Mouse (Mus musculus): ENCODE measurements at regions not wholly inside any gene's neighbourhood (a gene's known extent, or its start where the extent isn't known, plus 50 kb on each side); places are given as distances from the start of the nearest gene placed in this dataset.

DNA sequence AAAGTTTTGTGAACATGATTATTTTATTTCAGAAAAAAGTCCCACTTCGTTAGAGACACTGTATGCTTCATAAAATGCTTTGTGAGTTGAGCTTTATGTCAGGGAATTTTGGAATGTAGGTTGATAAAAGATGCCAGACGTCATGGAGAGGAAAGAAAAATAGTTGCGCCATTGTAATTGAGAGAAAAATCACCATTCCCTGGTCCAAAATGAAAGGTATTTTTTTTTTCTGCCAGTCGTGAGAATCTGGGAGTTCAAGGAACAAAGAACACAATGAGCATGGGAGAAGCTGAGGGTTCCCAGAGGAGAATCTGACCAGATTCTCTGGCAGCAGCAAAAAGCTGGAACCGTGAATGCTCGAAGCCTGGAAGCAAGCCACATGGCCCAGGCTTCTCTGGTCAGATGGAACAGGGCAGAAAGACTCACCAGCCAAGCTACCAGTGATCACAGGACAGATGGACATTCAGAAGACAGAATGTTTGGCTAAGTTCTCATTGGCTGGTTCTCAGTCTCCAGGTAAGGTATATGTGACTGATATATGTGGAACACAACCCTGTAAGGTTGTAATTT is 247.5 kb downstream of the Dnajb9 start:
- H3K4me1 ChIP-seq (ENCODE audit: insufficient read depth, low read depth, low read length), result no peaks in the 10 kb centered on the region
- WGBS, result 68% methylated on average over 6 of the region's 6 CpGs
- no peaks in the 10 kb centered on the region for H3K27me3 ChIP-seq (replicated peaks; ENCODE audit: insufficient read depth, low read length)
- no peaks in the 10 kb centered on the region for H3K36me3 ChIP-seq (ENCODE audit: insufficient read depth, low read length)
- no peak overlapping the region for H3K9ac ChIP-seq (replicated peaks; ENCODE audit: low read depth)
- H3K27ac ChIP-seq (ENCODE audit: low read length), result no peak overlapping the region
- TF ChIP-seq EP300 (IDR thresholded peaks at IDR 0.05) (no peak), CTCF (IDR thresholded peaks at IDR 0.05) (no peak)
- no peak for DNase-seq (ENCODE audit: low spot score)
- no peaks in the 10 kb centered on the region for H3K9me3 ChIP-seq (ENCODE audit: low read length)
- no peak for ATAC-seq
- no peak overlapping the region for H3K4me2 ChIP-seq (replicated peaks; ENCODE audit: low read depth, low read length)
- H3K4me3 ChIP-seq (ENCODE audit: low read depth, low read length), result no peak overlapping the region

GRCm38 (mm10) chr12:43924228-43924627 is 285.9 kb downstream of the Dnajb9 start:
- Histone ChIP-seq H3K4me2 (replicated peaks; ENCODE audit: low read depth, low read length) (no peak overlapping the region), H3K4me1 (ENCODE audit: insufficient read depth, low read depth, low read length) (no peaks in the 10 kb centered on the region), H3K9ac (replicated peaks; ENCODE audit: low read depth) (no peak overlapping the region), H3K4me3 (ENCODE audit: low read depth, low read length) (no peak overlapping the region), H3K27me3 (replicated peaks; ENCODE audit: insufficient read depth, low read length) (no peaks in the 10 kb centered on the region), H3K27ac (ENCODE audit: low read length) (no peak overlapping the region), H3K9me3 (ENCODE audit: low read length) (no peaks in the 10 kb centered on the region), H3K36me3 (ENCODE audit: insufficient read depth, low read length) (no peaks in the 10 kb centered on the region)
- no peak for TF ChIP-seq EP300 (IDR thresholded peaks at IDR 0.05)
- TF ChIP-seq CTCF (IDR thresholded peaks at IDR 0.05), result no peak
- WGBS, result 70% methylated on average over 5 of the region's 5 CpGs
- DNase-seq (ENCODE audit: low spot score) (no peak), ATAC-seq (no peak)

DNA sequence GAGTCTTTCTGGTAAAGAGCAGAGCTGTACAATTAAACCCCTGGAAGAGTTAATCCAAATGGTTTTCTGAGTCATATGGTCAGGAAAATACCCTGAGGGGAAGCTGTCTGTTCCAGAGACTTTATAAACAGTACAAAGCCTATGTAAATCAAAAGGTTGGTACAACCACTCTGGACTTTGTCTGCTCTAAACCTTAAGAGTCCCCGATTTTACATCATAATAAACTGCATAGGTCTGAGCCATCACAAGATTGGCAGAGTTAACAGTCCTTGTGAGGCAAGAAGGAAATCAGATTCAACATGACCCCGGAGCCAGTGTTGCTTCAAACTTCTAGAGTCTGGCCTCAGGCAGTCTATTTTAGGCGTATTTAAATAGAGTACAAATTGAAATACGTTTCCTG is 289.7 kb downstream of the Dnajb9 start:
- WGBS, result 68% methylated on average over 4 of the region's 4 CpGs
- TF ChIP-seq EP300 (IDR thresholded peaks at IDR 0.05) (no peak), CTCF (IDR thresholded peaks at IDR 0.05) (no peak)
- no peak for DNase-seq (ENCODE audit: low spot score)
- Histone ChIP-seq H3K9me3 (ENCODE audit: low read length) (no peaks in the 10 kb centered on the region), H3K4me1 (ENCODE audit: insufficient read depth, low read depth, low read length) (no peaks in the 10 kb centered on the region), H3K27ac (ENCODE audit: low read length) (no peak overlapping the region), H3K27me3 (replicated peaks; ENCODE audit: insufficient read depth, low read length) (no peaks in the 10 kb centered on the region), H3K4me3 (ENCODE audit: low read depth, low read length) (no peak overlapping the region), H3K36me3 (ENCODE audit: insufficient read depth, low read length) (no peaks in the 10 kb centered on the region), H3K4me2 (replicated peaks; ENCODE audit: low read depth, low read length) (no peak overlapping the region), H3K9ac (replicated peaks; ENCODE audit: low read depth) (no peak overlapping the region)
- no peak for ATAC-seq

- no peak overlapping the region for H3K4me2 ChIP-seq (replicated peaks; ENCODE audit: low read depth, low read length)
- H3K27me3 ChIP-seq (replicated peaks; ENCODE audit: insufficient read depth, low read length), result no peaks in the 10 kb centered on the region
- TF ChIP-seq CTCF (IDR thresholded peaks at IDR 0.05) (no peak), EP300 (IDR thresholded peaks at IDR 0.05) (no peak)
- WGBS, result 72% methylated on average over 3 of the region's 3 CpGs
- H3K9me3 ChIP-seq (ENCODE audit: low read length), result no peaks in the 10 kb centered on the region
- no peaks in the 10 kb centered on the region for H3K4me1 ChIP-seq (ENCODE audit: insufficient read depth, low read depth, low read length)
- H3K9ac ChIP-seq (replicated peaks; ENCODE audit: low read depth), result no peak overlapping the region
- no peaks in the 10 kb centered on the region for H3K36me3 ChIP-seq (ENCODE audit: insufficient read depth, low read length)
- ATAC-seq (no peak), DNase-seq (ENCODE audit: low spot score) (no peak)
- no peak overlapping the region for H3K27ac ChIP-seq (ENCODE audit: low read length)
- no peak overlapping the region for H3K4me3 ChIP-seq (ENCODE audit: low read depth, low read length)
These were observed 291.0 kb downstream of the Dnajb9 start for GRCm38 (mm10) chr12:43919114-43919513.

- TF ChIP-seq CTCF (IDR thresholded peaks at IDR 0.05) (no peak), EP300 (IDR thresholded peaks at IDR 0.05) (no peak)
- H3K4me3 ChIP-seq (ENCODE audit: low read depth, low read length), result no peak overlapping the region
- H3K4me1 ChIP-seq (ENCODE audit: insufficient read depth, low read depth, low read length), result no peaks in the 10 kb centered on the region
- ATAC-seq (no peak), DNase-seq (ENCODE audit: low spot score) (no peak)
- no peaks in the 10 kb centered on the region for H3K36me3 ChIP-seq (ENCODE audit: insufficient read depth, low read length)
- no peak overlapping the region for H3K4me2 ChIP-seq (replicated peaks; ENCODE audit: low read depth, low read length)
- H3K9me3 ChIP-seq (ENCODE audit: low read length), result no peaks in the 10 kb centered on the region
- no peak overlapping the region for H3K9ac ChIP-seq (replicated peaks; ENCODE audit: low read depth)
- no peak overlapping the region for H3K27ac ChIP-seq (ENCODE audit: low read length)
- H3K27me3 ChIP-seq (replicated peaks; ENCODE audit: insufficient read depth, low read length), result no peaks in the 10 kb centered on the region
These were observed 293.3 kb downstream of the Dnajb9 start for GRCm38 (mm10) chr12:43916779-43917178.

DNA sequence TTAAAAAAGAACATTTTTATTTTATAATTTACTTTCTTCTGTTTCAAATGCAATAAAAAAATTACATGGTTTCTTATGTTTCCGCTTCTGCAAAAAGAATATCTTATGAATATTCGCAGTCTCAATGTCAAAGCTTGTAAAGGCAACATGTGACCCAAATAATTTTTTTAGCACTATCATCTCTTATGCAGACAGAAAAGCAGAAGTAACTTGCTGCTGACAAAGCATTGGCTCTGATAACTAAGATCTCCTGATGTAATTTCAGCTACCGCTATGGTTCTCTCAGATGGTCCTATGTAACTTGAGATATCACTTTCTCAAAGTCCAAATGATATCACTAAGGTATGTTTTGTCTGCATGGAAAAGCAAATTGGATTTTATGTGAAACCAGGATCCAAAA is 310.9 kb downstream of the Dnajb9 start:
- TF ChIP-seq EP300 (IDR thresholded peaks at IDR 0.05), result no peak
- no peak for TF ChIP-seq CTCF (IDR thresholded peaks at IDR 0.05)
- 88% methylated on average over 3 of the region's 3 CpGs for WGBS
- Histone ChIP-seq H3K36me3 (ENCODE audit: insufficient read depth, low read length) (no peaks in the 10 kb centered on the region), H3K27me3 (replicated peaks; ENCODE audit: insufficient read depth, low read length) (no peaks in the 10 kb centered on the region), H3K4me3 (ENCODE audit: low read depth, low read length) (no peak overlapping the region), H3K27ac (ENCODE audit: low read length) (no peak overlapping the region), H3K9ac (replicated peaks; ENCODE audit: low read depth) (no peak overlapping the region), H3K9me3 (ENCODE audit: low read length) (no peaks in the 10 kb centered on the region), H3K4me2 (replicated peaks; ENCODE audit: low read depth, low read length) (no peak overlapping the region), H3K4me1 (ENCODE audit: insufficient read depth, low read depth, low read length) (no peaks in the 10 kb centered on the region)
- DNase-seq (ENCODE audit: low spot score), result no peak
- no peak for ATAC-seq

DNA sequence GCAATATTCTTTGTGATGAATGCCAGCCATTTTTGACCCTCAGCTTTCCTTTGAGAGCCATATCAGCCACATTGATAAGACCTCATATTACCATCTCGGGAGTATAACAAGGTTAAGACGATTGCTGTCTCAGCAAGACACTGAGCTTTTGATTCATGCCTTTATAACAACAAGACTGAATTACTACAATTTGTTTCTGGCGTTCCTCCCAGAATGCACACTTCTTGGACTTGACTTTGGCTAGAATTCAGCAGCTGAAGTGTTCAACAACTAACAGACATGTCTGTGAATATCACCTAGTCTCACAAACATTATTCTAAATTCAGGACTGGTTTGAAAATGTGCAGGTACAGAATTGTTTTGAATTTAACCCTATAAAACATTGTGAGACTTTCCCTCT is 324.5 kb downstream of the Dnajb9 start:
- Histone ChIP-seq H3K4me1 (ENCODE audit: insufficient read depth, low read depth, low read length) (no peaks in the 10 kb centered on the region), H3K27me3 (replicated peaks; ENCODE audit: insufficient read depth, low read length) (no peaks in the 10 kb centered on the region), H3K9me3 (ENCODE audit: low read length) (no peaks in the 10 kb centered on the region), H3K9ac (replicated peaks; ENCODE audit: low read depth) (no peak overlapping the region), H3K4me3 (ENCODE audit: low read depth, low read length) (no peak overlapping the region), H3K27ac (ENCODE audit: low read length) (no peak overlapping the region), H3K4me2 (replicated peaks; ENCODE audit: low read depth, low read length) (no peak overlapping the region), H3K36me3 (ENCODE audit: insufficient read depth, low read length) (no peaks in the 10 kb centered on the region)
- TF ChIP-seq CTCF (IDR thresholded peaks at IDR 0.05) (no peak), EP300 (IDR thresholded peaks at IDR 0.05) (no peak)
- DNase-seq (ENCODE audit: low spot score), result no peak
- 51% methylated on average over 3 of the region's 3 CpGs for WGBS
- ATAC-seq, result no peak
